Mouse (Mus musculus): ENCODE measurements at regions not wholly inside any gene's neighbourhood (a gene's known extent, or its start where the extent isn't known, plus 50 kb on each side); places are given as distances from the start of the nearest gene placed in this dataset.

GRCm38 (mm10) chr3:65478215-65478614, 50.0 kb upstream of the Tiparp start:
- no peak for DNase-seq

- DNase-seq, result no peak
Observed at GRCm38 (mm10) chr3:65477111-65477510, 51.1 kb upstream of the Tiparp start.

- no peak for DNase-seq
Observed at GRCm38 (mm10) chr3:65476091-65476953, 51.9 kb upstream of the Tiparp start.

- no peak for DNase-seq
Observed at GRCm38 (mm10) chr3:65474585-65474984, 53.6 kb upstream of the Tiparp start.

- DNase-seq, result peak in 1 of 2 experiments; percentile 5
Observed at GRCm38 (mm10) chr3:65471796-65472195, 56.4 kb upstream of the Tiparp start.

GRCm38 (mm10) chr3:65469207-65469606, 59.0 kb upstream of the Tiparp start:
- no peak for DNase-seq

- DNase-seq, result no peak
Observed at GRCm38 (mm10) chr3:65464769-65465168, 63.4 kb upstream of the Tiparp start.

GRCm38 (mm10) chr3:65460936-65461335, 67.3 kb upstream of the Tiparp start:
- no peak for DNase-seq

GRCm38 (mm10) chr3:65459702-65460101, 67.3 kb upstream of the Ssr3 start:
- no peak for DNase-seq

- no peak for DNase-seq
Observed at GRCm38 (mm10) chr3:65457931-65458330, 65.5 kb upstream of the Ssr3 start.

- DNase-seq, result peak; percentile 60 to 70
Observed at GRCm38 (mm10) chr3:65455597-65456284, 63.3 kb upstream of the Ssr3 start.

GRCm38 (mm10) chr3:65454301-65454700, 61.9 kb upstream of the Ssr3 start:
- no peak for DNase-seq

- no peak for DNase-seq
Observed at GRCm38 (mm10) chr3:65449176-65449575, 56.8 kb upstream of the Ssr3 start.

GRCm38 (mm10) chr3:65443701-65444100, 51.3 kb upstream of the Ssr3 start:
- no peak for DNase-seq

- DNase-seq, result no peak
Observed at GRCm38 (mm10) chr3:65442946-65443345, 50.5 kb upstream of the Ssr3 start.

GRCm38 (mm10) chr3:65442269-65442668, 49.8 kb upstream of the Ssr3 start:
- DNase-seq, result peak in 1 of 2 experiments; percentile 13

Measured in cerebellum, adult 18-20 months (tissue).